Mouse (Mus musculus): ENCODE data around the gene Nrg3. TPM values are rescaled to one million over a fixed set of nuclear protein-coding genes. Genes with fewer than 3 reads are reported as not detected.

Nrg3 gene
- polyA plus RNA-seq, 1 experiment = not detected

- Histone ChIP-seq H3K27me3 (ENCODE audit: control insufficient read depth, insufficient read depth, low read length) (no peaks in the 10 kb centered on the region), H3K4me1 (ENCODE audit: control insufficient read depth, insufficient read depth, insufficient read length) (no peaks in the 10 kb centered on the region), H3K4me3 (ENCODE audit: extremely low read depth, insufficient read depth, insufficient read length) (no peak overlapping the region), H3K36me3 (ENCODE audit: control insufficient read depth, insufficient read depth, low read length) (no peaks in the 10 kb centered on the region), H3K27ac (ENCODE audit: insufficient read depth, low read length) (no peak overlapping the region)
- DNase-seq (ENCODE audit: low read depth in 1 of 2, low spot score in 2 of 2) = no peak
- no peak for TF ChIP-seq POLR2A (IDR thresholded peaks at IDR 0.05; ENCODE audit: low read depth, low read length)
- no peak for TF ChIP-seq CTCF (IDR thresholded peaks at IDR 0.05; ENCODE audit: extremely low read depth, insufficient read depth, insufficient read length, insufficient replicate concordance)
Measured at GRCm38 (mm10) chr14:38616969-38617368, 855.9 kb downstream of the Nrg3 start.

- TF ChIP-seq CTCF (IDR thresholded peaks at IDR 0.05; ENCODE audit: extremely low read depth, insufficient read depth, insufficient read length, insufficient replicate concordance) (no peak), POLR2A (IDR thresholded peaks at IDR 0.05; ENCODE audit: low read depth, low read length) (no peak)
Measured at GRCm38 (mm10) chr14:38597735-38598134, 875.2 kb downstream of the Nrg3 start.

GRCm38 (mm10) chr14:38594297-38594696 is 878.6 kb downstream of the Nrg3 start:
- 83% methylated on average over 1 of the region's 1 CpGs for WGBS
- Histone ChIP-seq H3K36me3 (ENCODE audit: control insufficient read depth, insufficient read depth, low read length) (no peaks in the 10 kb centered on the region), H3K4me3 (ENCODE audit: extremely low read depth, insufficient read depth, insufficient read length) (no peak overlapping the region), H3K27me3 (ENCODE audit: control insufficient read depth, insufficient read depth, low read length) (no peaks in the 10 kb centered on the region), H3K27ac (ENCODE audit: insufficient read depth, low read length) (no peak overlapping the region), H3K4me1 (ENCODE audit: control insufficient read depth, insufficient read depth, insufficient read length) (no peaks in the 10 kb centered on the region)
- TF ChIP-seq CTCF (IDR thresholded peaks at IDR 0.05; ENCODE audit: extremely low read depth, insufficient read depth, insufficient read length, insufficient replicate concordance) = no peak
- TF ChIP-seq POLR2A (IDR thresholded peaks at IDR 0.05; ENCODE audit: low read depth, low read length) = no peak
- DNase-seq (ENCODE audit: low read depth in 1 of 2, low spot score in 2 of 2) = no peak

More at GRCm38 (mm10) chr14:38597735-38598134, 875.2 kb downstream of the Nrg3 start:
- Histone ChIP-seq H3K27me3 (ENCODE audit: control insufficient read depth, insufficient read depth, low read length) (no peaks in the 10 kb centered on the region), H3K4me3 (ENCODE audit: extremely low read depth, insufficient read depth, insufficient read length) (no peak overlapping the region), H3K27ac (ENCODE audit: insufficient read depth, low read length) (no peak overlapping the region), H3K4me1 (ENCODE audit: control insufficient read depth, insufficient read depth, insufficient read length) (no peaks in the 10 kb centered on the region), H3K36me3 (ENCODE audit: control insufficient read depth, insufficient read depth, low read length) (no peaks in the 10 kb centered on the region)
- no peak for DNase-seq (ENCODE audit: low read depth in 1 of 2, low spot score in 2 of 2)

- TF ChIP-seq CTCF (IDR thresholded peaks at IDR 0.05; ENCODE audit: extremely low read depth, insufficient read depth, insufficient read length, insufficient replicate concordance) = no peak
- TF ChIP-seq POLR2A (IDR thresholded peaks at IDR 0.05; ENCODE audit: low read depth, low read length) = no peak
- 84% methylated on average over 3 of the region's 3 CpGs for WGBS
- Histone ChIP-seq H3K27me3 (ENCODE audit: control insufficient read depth, insufficient read depth, low read length) (no peaks in the 10 kb centered on the region), H3K27ac (ENCODE audit: insufficient read depth, low read length) (no peak overlapping the region), H3K36me3 (ENCODE audit: control insufficient read depth, insufficient read depth, low read length) (no peaks in the 10 kb centered on the region), H3K4me1 (ENCODE audit: control insufficient read depth, insufficient read depth, insufficient read length) (no peaks in the 10 kb centered on the region), H3K4me3 (ENCODE audit: extremely low read depth, insufficient read depth, insufficient read length) (no peak overlapping the region)
- DNase-seq (ENCODE audit: low read depth in 1 of 2, low spot score in 2 of 2) = no peak
Measured at GRCm38 (mm10) chr14:38576796-38577195, 896.1 kb downstream of the Nrg3 start.

GRCm38 (mm10) chr14:38568184-38568583 is 904.7 kb downstream of the Nrg3 start:
- DNase-seq (ENCODE audit: low read depth in 1 of 2, low spot score in 2 of 2) = no peak
- Histone ChIP-seq H3K27ac (ENCODE audit: insufficient read depth, low read length) (no peak overlapping the region), H3K4me1 (ENCODE audit: control insufficient read depth, insufficient read depth, insufficient read length) (no peaks in the 10 kb centered on the region), H3K27me3 (ENCODE audit: control insufficient read depth, insufficient read depth, low read length) (no peaks in the 10 kb centered on the region), H3K36me3 (ENCODE audit: control insufficient read depth, insufficient read depth, low read length) (no peaks in the 10 kb centered on the region), H3K4me3 (ENCODE audit: extremely low read depth, insufficient read depth, insufficient read length) (no peak overlapping the region)
- no peak for TF ChIP-seq CTCF (IDR thresholded peaks at IDR 0.05; ENCODE audit: extremely low read depth, insufficient read depth, insufficient read length, insufficient replicate concordance)
- TF ChIP-seq POLR2A (IDR thresholded peaks at IDR 0.05; ENCODE audit: low read depth, low read length) = no peak
- WGBS = 83% methylated on average over 1 of the region's 1 CpGs

- 82% methylated on average over 3 of the region's 3 CpGs for WGBS
- no peaks in the 10 kb centered on the region for H3K4me1 ChIP-seq (ENCODE audit: control insufficient read depth, insufficient read depth, insufficient read length)
- no peaks in the 10 kb centered on the region for H3K27me3 ChIP-seq (ENCODE audit: control insufficient read depth, insufficient read depth, low read length)
- no peak overlapping the region for H3K4me3 ChIP-seq (ENCODE audit: extremely low read depth, insufficient read depth, insufficient read length)
- no peak overlapping the region for H3K27ac ChIP-seq (ENCODE audit: insufficient read depth, low read length)
- no peak for TF ChIP-seq CTCF (IDR thresholded peaks at IDR 0.05; ENCODE audit: extremely low read depth, insufficient read depth, insufficient read length, insufficient replicate concordance)
- no peak for TF ChIP-seq POLR2A (IDR thresholded peaks at IDR 0.05; ENCODE audit: low read depth, low read length)
- no peaks in the 10 kb centered on the region for H3K36me3 ChIP-seq (ENCODE audit: control insufficient read depth, insufficient read depth, low read length)
- no peak for DNase-seq (ENCODE audit: low read depth in 1 of 2, low spot score in 2 of 2)
Measured at GRCm38 (mm10) chr14:38566182-38566581, 906.7 kb downstream of the Nrg3 start.

- 70% methylated on average over 1 of the region's 1 CpGs for WGBS
- Histone ChIP-seq H3K36me3 (ENCODE audit: control insufficient read depth, insufficient read depth, low read length) (no peaks in the 10 kb centered on the region), H3K4me3 (ENCODE audit: extremely low read depth, insufficient read depth, insufficient read length) (no peak overlapping the region), H3K27ac (ENCODE audit: insufficient read depth, low read length) (no peak overlapping the region), H3K27me3 (ENCODE audit: control insufficient read depth, insufficient read depth, low read length) (no peaks in the 10 kb centered on the region), H3K4me1 (ENCODE audit: control insufficient read depth, insufficient read depth, insufficient read length) (no peaks in the 10 kb centered on the region)
- no peak for DNase-seq (ENCODE audit: low read depth in 1 of 2, low spot score in 2 of 2)
- TF ChIP-seq POLR2A (IDR thresholded peaks at IDR 0.05; ENCODE audit: low read depth, low read length) (no peak), CTCF (IDR thresholded peaks at IDR 0.05; ENCODE audit: extremely low read depth, insufficient read depth, insufficient read length, insufficient replicate concordance) (no peak)
Measured at GRCm38 (mm10) chr14:38554636-38555035, 918.3 kb downstream of the Nrg3 start.

Data from spleen, adult 2 months (tissue).